Mouse (Mus musculus): ENCODE results near the gene Bcat2.

Bcat2 gene

DNA sequence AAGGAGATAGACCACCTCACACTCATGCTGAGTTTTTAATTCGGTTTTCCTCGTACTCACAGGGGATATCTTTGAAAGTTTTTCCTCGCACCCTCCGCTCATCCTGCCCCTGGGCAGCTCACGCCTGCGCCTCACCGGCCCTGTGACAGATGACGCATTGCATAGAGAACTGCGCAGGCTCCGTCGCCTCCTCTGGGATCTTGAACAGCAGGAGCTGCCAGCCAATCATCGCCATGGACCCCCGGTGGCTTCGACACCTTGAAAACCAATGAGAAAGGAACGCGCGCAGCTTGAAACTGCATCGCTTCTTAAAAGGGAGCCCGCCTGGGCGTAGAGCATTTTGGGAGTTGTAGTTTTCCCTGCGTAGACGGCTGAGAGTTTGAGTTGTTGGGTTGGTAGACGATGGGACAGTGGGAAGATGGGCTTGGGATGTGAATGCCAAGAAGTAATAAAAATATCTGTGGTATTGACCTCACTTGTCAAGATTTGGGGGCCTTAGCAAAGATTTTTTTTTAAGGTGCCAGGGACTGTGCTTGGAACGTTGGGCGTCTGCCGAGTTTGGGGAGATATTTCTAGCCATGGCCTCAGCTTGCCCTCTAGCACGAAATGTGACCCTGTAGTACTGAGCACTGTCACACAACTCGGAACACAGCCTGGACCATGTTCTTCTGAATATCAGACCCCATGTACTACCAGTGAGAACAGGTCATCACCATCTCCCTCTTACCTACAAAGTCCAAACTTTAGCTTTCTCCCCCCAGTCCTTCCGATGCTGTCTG, 68.9 kb downstream of the Bcat2 start:
- ChIA-PET CTCF (interaction anchor here (0.5 to 1.6 kb wide), 16 partner anchors 9 to 204 kb away, joined by 3 to 12 read pairs (median 4); partner anchors contain the start of gene Gys1 (in 1 of the 4)), POLR2A (interaction anchor here (0.7 to 4.6 kb wide), 46 partner anchors 8 to 669 kb away, joined by 3 to 46 read pairs (median 4); partner anchors contain the start of genes Rasip1 (in 3 of the 4), Fam83e (in 2 of the 4), Sphk2 (in 2 of the 4) and Aldh16a1 (in 1 of the 4))

All from embryonic stem cell, embryonic (primary cell).